Mouse (Mus musculus): ENCODE measurements around the gene 2810408A11Rik.

The 2810408A11Rik gene

DNA sequence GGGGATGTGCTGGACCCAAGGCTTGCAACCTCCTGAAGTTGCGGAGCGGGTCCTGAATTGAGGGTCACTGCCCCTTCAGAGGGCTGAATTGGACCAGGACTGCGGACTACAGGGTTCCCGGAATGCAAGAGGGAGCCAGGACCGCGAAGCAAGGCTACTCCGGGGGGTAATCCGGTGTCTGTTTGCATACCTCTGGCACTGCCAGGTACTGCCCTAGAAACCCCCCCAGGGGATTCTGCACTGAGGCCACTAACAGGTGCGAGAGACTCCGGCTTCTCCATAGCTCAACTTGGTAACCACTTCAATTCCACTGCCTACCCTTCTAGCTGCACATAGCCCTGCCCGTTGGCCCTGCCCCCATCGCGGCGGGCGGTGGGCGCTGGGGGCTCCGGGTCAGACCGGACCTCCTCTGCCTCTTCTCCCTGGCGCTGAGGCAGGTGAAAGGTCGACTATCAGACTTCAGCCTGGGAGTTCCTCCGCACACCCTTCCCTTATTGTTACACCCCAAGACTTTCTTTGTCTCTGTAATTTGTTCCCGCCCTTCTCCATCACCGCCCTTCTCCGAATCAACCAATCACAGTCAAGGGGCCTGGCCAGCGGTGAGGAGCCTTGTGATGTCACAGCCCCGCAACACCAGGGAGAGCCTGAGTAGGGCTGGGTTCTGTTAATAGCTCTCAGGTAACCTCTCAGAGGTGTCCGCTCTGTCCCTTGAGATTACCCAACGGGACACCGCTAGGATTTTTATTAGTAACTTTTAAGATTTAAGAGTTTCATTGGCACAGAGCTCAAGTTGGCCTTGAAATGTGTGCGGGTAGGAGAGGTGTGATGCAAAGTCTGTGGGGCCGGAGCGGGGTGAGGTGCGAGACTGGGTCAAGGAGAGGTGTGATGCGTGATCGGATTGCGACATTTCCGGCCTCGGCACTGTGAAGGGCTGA lies at the start of gene 2810408A11Rik, which contains the start of gene Neurl4:
Gene 2810408A11Rik, minus strand, starts transcription at position 517 of the 935 bp plus-strand sequence.
Gene Neurl4, plus strand, starts transcription at position 602 of the 935 bp plus-strand sequence.
- DNase-seq (ENCODE audit: low spot score in 2 of 2): peak; percentile 93 to 94

DNA sequence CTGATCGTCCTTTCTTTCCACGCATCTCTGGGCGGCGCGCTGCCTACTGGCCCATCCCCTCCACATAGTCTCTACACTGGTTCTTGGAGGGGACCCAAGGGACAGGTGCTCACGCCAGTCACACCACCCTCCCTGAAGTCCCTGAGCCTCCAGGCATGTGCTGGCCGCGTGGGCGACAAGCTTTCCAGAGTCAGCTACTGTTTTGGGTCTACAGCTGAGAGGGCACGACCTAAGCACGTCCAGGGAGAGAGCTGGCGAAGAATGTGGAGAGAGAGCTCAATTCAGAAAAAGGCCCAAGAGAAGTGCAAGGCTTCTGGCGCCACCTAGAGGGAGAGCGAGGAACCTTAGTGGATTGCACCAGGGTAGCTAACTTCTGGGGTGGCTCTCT lies 48.0 kb upstream of the 2810408A11Rik start:
- peak; percentile 84 to 92 for DNase-seq (ENCODE audit: low spot score in 2 of 2)

DNA sequence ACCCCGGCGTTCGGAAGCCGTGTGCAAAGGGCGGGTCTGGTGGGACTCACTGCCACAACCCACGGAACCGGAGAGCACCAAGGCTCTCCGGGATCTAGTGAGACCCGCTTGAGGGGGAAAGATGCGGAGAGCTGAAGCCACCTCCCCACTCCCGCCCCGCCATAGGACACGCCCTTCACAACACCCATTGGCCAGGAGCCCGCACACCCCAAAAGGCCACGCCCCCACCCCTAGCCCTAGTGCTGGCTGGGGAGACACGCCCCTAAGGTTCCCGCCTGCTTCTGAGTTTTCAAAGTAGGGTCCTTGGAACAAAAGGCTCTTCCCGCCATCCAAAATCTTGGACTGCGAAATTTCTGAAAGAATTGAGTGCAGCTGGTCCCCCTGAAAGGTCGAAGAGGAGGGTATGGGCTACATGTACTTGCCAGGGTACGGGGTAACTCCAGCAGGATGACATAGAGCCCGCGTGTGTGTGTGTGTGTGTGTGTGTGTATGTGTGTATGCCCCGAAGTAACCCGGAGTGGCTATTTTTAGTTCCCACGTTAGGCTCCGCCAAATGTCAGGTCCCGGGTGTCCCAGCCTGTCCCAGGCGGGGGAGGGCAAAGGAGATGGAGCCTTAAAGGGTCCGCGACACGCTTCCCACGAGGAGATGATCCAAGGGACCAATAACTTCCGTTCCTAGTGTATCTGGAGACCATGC lies 47.4 kb upstream of the 2810408A11Rik start, which contains the start of gene Slc2a4:
Gene Slc2a4, minus strand, starts transcription at position 123 of the 697 bp plus-strand sequence.
- peak; percentile 91 to 92 for DNase-seq (ENCODE audit: low spot score in 2 of 2)

DNA sequence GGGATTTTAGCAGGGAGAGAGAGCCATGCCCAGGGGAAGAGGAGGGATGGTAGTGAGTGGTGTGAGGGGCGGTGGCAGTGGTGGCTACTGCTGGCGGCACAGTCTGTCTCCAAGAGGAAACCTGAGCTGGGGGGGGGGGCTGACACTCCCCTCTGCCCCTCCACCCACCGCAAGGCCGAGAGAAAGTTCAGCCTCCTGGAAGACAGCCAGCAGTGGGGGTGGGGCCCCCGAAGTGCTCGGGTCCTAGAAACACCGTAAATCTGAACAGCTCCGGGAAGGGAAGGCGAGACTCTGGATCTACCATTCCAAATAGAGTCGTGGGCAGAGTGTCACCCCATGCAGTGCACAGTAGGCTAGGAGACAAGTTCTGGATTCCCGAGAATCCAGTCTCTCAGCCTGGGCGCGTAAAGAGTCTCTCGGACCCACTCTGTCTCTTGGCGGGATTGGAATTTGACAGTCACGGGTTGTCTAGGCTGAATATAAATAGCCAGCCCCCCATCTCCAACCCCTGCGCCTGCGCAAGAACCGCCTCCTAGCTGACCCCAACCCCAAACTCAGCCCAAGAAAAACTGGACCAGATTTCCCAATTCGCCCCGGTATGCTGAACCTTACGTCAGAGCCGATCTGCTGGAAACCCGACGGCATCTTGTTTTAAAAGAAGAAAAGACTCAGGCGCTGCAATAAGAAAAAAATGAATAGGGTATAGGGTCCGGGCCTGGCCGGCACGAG lies 46.7 kb upstream of the 2810408A11Rik start:
- peak; percentile 64 to 65 for DNase-seq (ENCODE audit: low spot score in 2 of 2)

DNA sequence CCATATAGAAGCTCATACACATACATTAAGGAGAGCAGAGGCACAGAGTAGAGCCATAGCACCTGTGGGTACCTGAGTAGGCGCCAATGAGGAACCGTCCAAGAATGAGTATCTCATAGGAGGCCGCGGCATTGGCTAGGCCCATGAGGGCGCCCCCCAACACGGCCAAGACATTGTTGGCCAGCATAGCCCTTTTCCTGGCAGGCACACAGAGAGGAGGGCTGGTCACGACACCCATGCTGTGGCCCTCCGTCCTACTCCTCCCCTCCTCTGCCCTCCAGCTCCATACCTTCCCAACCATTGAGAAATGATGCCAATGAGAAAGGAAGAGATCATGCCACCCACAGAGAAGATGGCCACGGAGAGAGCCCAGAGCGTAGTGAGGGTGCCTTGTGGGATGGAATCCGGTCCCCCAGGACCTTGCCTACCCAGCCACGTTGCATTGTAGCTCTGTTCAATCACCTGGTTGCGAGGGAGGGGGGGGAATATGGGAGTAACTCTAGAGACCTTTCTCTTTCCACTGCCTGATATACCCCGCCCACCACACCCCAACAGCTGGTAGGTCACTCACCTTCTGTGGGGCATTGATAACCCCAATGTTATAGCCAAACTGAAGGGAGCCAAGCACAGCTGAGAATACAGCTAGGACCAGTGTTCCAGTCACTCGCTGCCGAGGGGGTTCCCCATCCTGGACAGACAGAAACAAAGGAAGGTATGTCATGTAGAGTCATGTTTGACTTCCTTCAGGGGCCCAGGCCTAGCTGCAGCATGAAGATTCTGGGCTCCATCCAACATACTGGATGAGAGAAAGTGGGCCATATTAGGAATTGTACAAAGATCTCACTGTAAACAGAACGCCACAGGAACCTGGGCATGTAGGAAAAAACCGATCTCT lies 45.5 kb upstream of the 2810408A11Rik start:
- DNase-seq (ENCODE audit: low spot score in 2 of 2): no peak

DNA sequence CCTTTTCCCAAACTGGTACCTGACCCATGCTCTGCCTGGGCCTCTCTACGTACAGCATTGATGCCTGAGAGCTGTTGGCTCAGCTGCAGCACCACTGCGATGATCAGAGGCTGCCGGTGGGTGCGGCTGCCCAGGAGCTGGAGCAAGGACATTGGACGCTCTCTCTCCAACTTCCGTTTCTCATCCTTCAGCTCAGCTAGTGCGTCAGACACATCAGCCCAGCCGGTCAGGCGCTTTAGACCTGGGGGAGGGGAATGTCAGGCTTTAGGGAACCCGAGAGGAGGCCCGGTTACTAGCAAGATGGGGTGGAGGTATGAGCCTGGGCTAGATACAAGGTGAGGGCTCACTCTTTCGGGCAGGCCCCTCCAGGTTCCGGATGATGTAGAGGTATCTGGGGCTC lies 44.4 kb upstream of the 2810408A11Rik start:
- no peak for DNase-seq (ENCODE audit: low spot score in 2 of 2)

DNA sequence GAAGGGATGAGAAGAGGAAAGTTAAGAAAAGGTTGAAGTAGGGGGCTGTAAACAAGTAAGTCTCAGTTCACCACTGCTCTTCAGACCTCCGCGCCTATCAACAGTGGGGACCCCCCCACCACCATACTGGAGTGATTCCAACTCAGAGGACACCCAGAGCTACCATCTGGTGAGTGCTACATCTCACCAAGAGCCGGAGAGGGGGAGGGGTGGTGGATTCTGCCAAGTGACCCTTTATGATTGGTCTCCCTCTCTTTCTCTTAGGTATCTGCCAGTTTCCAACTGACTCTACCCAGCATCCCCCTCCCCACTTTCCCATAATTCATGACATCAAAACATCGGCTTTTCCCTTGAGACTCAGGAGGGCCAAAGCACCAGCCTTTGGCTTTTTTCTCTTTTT lies 40.2 kb upstream of the 2810408A11Rik start:
- no peak for DNase-seq (ENCODE audit: low spot score in 2 of 2)

DNA sequence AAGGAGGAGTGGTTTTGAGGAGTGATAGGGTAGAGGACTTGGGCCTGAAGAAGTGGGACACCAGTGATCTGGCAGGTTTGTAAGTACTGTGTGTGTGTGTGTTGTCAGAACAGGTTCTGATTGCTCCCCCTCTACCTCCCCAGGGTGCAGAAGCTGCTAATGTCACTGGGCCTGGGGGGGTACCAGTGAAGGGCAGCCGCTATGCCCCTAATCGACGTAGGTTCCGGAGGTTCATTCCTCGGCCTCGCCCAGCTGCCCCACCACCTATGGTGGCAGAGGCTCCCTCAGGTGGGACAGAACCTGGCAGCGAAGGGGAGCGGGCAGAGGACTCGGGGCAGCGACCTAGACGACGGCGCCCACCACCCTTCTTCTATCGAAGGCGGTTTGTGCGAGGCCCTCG lies 38.9 kb upstream of the 2810408A11Rik start:
- no peak for DNase-seq (ENCODE audit: low spot score in 2 of 2)

DNA sequence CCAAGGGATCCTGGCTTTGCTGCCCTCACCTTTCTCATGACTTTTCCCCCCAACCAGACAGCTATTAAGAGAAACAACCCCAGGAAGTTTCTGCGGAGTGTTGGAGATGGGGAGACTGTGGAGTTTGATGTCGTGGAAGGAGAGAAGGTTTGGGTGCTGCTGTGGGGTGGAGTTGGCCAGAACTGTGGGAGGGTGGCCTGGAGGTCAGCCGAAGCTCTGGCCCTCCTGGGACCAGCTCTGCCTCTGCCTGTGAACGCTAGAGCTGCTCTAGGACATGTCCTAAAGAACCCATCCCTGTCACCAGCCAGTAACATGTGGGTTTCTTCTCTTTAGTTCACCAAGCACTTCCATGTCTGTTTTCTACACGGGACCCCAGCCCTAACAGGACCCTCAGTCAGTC lies 38.4 kb upstream of the 2810408A11Rik start:
- no peak for DNase-seq (ENCODE audit: low spot score in 2 of 2)

DNA sequence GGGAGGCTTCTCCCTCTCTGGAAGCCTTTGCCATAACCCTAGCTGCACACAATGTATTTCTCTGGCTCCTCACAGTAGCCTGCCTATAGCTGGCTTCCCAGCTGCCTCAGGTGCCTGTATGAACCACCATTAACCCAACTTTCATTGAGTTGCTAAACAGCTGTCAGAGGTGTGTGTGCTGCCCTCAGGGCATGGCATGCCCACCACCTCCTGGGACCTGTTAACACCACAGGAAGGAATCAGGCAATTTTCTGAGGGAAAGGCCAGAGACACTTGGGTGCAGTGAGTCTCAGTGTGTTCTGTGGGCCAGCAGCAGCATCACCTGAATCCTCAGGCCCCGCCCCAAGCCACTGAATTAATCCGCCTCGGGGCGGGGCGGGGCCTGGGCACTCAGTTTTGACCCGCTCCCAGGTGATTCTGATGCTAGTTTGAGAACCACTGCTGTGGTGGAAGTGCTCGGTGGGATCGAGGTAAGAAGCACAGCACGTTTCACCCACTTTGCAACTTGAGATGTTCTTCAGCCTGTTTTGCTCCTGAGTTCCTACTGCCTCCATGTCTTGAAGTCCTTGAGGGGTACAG lies 37.7 kb upstream of the 2810408A11Rik start:
- no peak for DNase-seq (ENCODE audit: low spot score in 2 of 2)

DNA sequence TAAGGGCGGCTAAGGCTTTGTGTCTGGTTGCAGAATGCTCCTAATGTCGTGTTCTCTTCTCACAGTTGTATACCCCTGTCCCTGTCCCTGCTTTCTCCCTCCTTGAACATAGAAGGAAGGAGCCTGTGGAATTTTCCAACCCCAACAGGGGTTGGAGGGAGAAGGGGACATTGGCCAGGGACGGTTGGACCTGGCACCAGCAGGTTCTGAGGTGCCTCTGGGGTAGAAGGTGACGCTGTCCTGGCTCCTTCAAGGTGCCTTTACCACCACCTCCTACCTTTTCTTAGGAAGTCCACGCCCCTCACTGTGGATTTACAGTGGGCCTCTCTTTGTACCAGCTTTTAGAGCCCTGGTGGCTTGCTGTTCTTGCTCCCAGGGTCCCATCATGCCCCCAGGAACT lies 37.0 kb upstream of the 2810408A11Rik start:
- no peak for DNase-seq (ENCODE audit: low spot score in 2 of 2)

DNA sequence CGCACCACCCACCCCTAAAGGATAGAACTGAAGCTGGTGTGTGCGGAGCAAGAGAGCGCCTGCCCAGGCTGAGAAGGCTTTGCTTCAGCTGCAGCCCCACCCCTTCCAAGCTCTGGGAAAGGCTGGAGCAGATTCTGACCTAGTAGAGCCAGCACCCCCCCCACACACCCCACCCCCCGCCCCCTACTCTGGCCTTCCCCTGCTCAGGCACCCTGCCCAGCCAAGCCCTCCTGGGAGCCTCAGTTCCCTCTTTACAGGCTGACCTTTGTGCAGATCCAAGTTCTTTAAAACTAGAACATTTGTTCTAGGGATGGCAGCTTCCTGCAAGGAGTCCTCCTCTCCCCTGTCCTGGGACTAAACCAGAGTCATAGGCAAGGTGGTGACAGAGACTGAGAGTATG lies 36.6 kb upstream of the 2810408A11Rik start:
- DNase-seq (ENCODE audit: low spot score in 2 of 2): peak; percentile 60 to 61

DNA sequence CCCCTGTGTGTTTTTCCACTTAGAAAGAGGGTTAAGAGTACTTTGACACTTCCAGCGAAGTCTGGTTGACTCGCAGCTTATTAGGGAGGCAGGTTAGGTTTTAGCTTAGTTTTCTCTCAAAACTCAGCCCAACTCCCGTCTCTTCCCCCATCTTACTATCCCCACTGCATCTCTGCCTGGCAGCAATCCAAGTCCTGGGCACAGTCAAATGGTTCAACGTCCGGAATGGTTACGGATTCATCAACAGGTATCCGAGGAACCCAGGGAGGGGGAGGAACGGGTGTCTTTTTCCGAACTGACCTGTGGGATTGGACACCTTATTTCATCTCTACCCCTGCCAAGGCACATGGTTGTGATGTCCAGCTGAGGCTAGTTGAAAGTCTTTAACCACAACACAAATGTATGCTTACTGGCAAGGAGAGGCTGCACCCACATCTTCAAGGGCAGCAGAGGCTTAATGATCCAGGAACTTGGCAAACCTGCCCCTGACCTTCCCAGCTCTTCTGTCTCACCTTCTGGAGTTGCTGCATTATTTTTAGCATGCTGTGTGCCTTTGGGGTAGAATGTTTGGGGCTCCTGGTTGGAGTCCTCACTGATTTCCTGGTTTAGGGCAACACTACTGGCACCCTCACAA lies 36.0 kb upstream of the 2810408A11Rik start:
- DNase-seq (ENCODE audit: low spot score in 2 of 2): peak in 1 of 2 experiments; percentile 44

DNA sequence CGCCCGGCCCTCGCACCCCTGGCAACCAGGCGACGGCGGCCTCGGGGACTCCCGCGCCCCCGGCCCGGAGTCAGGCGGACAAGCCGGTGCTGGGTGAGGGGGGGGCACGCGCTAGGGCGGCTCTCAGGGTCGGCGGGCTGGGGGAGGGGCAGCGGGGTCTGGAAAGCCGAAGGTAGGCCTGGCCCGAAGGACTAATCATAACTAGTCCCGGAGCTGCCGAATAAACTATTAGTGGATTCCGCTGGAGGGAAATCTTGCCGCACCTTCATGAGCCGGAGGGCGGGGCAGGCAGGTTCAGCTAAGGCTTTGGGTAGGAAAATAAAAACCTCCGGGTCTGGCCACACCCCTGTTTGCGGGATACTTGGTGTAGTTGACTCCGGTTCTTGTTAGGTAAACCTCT lies 35.4 kb upstream of the 2810408A11Rik start:
- no peak for DNase-seq (ENCODE audit: low spot score in 2 of 2)

DNA sequence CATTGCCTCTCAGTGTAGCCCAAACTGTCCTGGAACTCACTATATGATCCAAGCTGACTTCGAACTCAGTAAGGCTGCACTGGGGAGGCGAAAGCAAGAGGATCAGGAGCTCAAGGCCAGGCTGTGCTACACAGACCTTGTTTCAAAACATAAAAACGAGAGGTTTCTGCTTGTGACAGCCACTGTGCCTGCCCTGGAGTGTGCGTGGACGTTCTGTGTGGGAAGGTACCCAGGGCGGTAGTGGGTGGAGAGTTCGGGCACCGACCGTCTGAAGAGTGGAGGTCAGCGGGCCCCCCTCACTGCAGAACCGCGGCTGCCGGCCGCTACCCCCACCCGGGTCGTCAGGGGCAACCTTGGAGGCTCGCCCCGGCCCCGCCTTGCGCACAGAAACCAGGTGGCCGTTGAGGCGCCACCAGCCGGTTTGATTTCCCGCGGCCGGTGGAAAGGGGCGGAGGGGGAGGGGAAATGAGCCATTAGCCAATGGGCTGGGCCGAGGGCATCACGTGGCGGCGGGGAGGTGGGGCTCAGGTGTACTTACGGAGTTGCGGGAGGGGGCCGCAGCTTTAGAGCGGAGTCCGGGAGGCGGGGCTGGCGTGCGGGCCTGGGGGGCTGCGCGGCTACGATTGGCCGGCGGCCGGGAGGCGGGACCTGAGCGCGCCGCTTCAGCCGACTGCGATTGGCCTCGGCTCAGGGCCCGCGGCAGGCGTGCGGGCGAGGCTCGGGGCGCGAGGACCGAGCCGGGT lies 34.5 kb upstream of the 2810408A11Rik start, which contains the start of gene Ybx2:
Gene Ybx2, plus strand, starts transcription at position 660 of the 743 bp plus-strand sequence.
- DNase-seq (ENCODE audit: low spot score in 2 of 2): peak; percentile 84 to 87

DNA sequence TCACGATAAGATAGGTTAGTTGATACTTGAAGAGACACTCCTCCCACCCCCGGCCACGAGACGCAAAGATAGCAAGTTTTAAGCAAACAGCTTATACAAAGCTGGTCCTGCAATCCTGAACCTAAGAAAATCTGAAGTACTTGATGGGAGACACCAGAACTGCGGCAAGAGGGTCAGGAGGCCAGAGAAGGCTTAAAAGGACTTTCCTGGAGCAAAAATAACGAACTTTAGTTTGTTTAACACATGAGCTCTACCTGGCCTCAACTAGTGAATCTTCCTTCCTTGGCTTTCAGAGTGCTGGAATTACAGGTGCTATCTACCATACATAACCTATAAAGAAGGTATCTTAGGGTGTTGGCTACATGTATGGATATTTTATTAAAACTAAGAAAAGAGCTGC lies 33.9 kb upstream of the 2810408A11Rik start:
- no peak for DNase-seq (ENCODE audit: low spot score in 2 of 2)

DNA sequence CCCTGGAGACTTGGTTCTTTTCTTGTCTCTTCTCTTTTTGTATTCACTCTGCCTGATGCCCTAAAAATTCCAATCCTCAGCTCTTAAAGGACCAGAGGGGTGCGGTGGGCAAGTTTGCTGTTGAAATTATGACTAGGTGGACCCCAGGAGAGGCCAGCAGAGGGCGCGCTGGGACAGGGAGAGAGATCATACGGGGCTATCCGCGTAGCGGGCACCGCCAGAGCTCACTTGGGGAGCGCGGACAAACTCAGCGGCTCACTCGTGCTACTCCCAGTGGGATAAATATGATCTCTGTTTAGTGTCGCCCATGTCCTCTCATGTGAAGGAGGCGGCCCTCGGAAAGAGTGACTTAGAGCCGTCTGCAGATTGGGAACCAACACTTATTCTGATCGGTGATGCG lies 33.4 kb upstream of the 2810408A11Rik start:
- DNase-seq (ENCODE audit: low spot score in 2 of 2): peak; percentile 82 to 87

DNA sequence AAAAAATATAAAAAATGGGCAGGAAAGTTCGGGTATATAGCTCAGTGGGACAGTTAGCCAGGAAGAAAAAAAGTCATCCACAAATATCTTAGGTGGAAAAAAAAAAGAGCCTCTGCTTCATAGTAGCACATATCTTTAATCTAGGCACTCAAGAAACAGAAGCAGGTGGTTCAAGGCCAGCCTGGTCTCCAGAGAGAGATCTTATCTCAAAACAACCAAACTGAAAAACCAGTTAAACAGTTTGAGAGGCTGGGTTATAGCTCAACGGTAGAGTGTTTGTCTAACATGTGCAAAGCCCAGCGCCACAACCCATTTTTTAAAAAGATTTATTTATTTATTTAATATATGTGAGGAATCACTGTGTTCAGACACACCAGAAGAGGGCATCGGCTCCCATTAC lies 32.3 kb upstream of the 2810408A11Rik start:
- no peak for DNase-seq (ENCODE audit: low spot score in 2 of 2)

DNA sequence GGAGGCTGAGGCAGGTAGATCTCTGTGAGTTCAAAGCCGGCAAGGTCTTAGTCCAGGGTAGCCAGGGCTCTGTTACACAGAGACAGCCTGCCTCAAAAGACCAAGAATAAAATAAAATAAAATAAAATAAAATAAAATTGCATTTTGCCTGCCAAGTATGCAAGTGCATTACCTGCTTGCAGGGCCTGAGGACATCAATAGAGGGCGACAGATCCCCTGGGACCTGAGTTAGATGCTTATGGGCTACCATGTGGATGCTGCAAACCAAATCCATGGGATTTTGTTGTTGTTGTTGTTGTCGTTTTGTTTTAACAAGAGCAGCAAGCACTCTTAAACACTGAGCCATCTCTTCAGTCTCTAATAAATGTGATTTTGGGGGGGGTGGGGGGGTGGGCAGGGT lies 31.5 kb upstream of the 2810408A11Rik start:
- DNase-seq (ENCODE audit: low spot score in 2 of 2): no peak

Data from heart, adult 9 months (tissue).